Mouse (Mus musculus): ENCODE results near the gene Dmac2.

DNA sequence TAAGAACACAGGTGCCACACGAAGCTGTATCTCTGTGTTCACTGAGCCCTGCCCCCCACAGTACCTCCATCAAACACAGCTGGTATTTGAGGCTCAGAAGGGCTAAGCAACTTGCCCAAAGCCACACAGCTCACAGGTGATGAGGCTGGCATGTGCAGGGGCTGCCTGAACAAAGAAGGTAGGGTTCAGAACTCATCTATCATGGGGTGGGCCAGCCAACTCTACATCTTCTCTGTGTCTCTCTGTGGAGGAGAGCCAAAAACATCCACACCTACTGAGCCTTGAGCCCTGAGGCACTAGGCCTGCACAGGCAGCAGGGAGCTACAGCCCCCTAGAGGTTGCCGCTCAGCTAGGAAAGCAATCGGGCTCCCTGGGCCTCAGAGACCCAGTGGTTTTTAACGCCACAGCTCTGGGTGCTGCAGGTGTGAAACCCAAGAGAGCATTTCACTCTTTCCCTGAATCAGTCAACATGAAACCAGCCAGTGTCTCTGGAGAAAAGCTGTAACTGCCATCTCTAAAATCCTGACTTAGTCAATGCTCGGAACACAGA, 28.4 kb downstream of the Dmac2 start:
- TF ChIP-seq CTCF (IDR thresholded peaks at IDR 0.05; ENCODE audit: control insufficient read depth, insufficient read depth, insufficient replicate concordance, low read depth, low read length), result no peak; the same call in 1 of the 2 replicates
- no peak for TF ChIP-seq POLR2A (IDR thresholded peaks at IDR 0.05; ENCODE audit: control insufficient read depth, low read depth, low read length)
